Mouse (Mus musculus) spleen, adult 2 months (tissue): ENCODE measurements at regions not wholly inside any gene's neighbourhood (a gene's known extent, or its start where the extent isn't known, plus 50 kb on each side); places are given as distances from the start of the nearest gene placed in this dataset.

Experiments used
- CTCF ChIP-seq: fragments of 200-500 bp; IDR thresholded peaks from 2 replicates; pipeline ENCODE4 v1.5.1; 2011; ENCODE audit warnings: mild to moderate bottlenecking, inconsistent platforms; ENCODE audit not compliant: insufficient read depth, insufficient read length, insufficient replicate concordance; ENCODE audit errors: extremely low read depth
- POLR2A ChIP-seq: fragments of 200-500 bp; IDR thresholded peaks from 2 replicates; pipeline ENCODE4 v1.6.1; 2011; ENCODE audit warnings: low read depth, low read length, inconsistent platforms

GRCm38 (mm10) chr14:74538187-74538586, 102.5 kb upstream of the Htr2a start:
- TF ChIP-seq POLR2A = no peak
- TF ChIP-seq CTCF = no peak
